9 mouse cellular contexts compared by ENCODE assay signal in the genomic region with DNA sequence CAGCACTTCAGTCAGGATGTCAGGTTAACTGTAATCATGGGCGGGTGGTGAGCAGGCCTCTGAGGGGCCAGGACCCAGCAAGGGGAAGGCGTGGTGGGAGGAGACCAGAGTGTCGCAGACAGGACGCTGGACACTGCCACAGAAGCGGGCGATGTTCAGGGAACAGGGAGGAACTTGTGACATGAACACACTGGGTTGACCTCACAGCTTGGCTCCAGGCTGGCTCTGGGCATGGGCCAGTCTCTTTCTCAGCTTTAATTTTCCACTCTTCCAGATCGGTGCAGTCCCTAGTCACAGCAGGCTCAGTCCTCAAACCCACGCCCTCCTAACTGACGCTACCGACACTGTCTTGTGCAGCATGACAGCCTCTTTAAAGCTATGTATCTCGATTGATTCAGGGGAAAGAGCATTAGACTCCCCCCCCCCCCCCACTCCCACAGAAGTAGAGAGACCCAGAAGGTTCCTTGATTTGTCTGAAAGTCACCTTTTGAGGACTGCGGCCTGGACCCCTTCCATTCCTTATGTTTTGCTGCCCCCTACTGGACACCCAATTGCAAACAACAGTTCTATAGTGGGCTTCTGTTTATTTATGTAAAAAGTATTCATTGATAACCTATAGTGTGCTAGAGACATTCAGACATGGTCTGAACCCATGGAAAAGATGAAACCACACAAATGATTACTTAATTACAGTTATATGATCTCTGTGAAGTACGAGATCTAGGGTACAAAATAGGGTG. TPM values are rescaled to one million over a fixed set of nuclear protein-coding genes. Genes with fewer than 3 reads are reported as not detected.
DNase-seq lines count a peak whose midpoint lies in the region; ATAC-seq and TF ChIP-seq lines count a peak whose summit lies in the region.
"Had no signal": no experiment of that assay in that cellular context is flagged by ENCODE, and none has a peak within 500 bp of the region (broad histone marks: within the 10 kb centered on the region; RNA-seq: fewer than 3 reads in every experiment).

No protein-coding gene starts in this region.

- no peak overlapping the region; the same call in 1 of the 2 replicates for H3K9ac ChIP-seq in CH12.LX (ENCODE audit: insufficient read depth, low read depth)
- H3K9ac ChIP-seq in kidney, postnatal 0 days (ENCODE audit: low read depth, low read length) = no peak overlapping the region

- H3K36me3 ChIP-seq in CH12.LX (replicated peaks in 1 of 2; ENCODE audit: control insufficient read depth in 1 of 2, insufficient read depth in 1 of 2, low read length in 1 of 2) = no peaks in the 10 kb centered on the region
- H3K36me3 ChIP-seq in kidney, postnatal 0 days (ENCODE audit: insufficient read depth, low read length) = no peaks in the 10 kb centered on the region

- no peak overlapping the region for H3K27ac ChIP-seq in CH12.LX (ENCODE audit: insufficient read depth, low read depth)
- H3K27ac ChIP-seq in kidney, postnatal 0 days = no peak overlapping the region

- H3K4me3 ChIP-seq in CH12.LX (replicated peaks in 1 of 3; ENCODE audit: low read depth in 2 of 3, low read length in 2 of 3, poor library complexity in 1 of 3) = no peak overlapping the region
- no peak overlapping the region for H3K4me3 ChIP-seq in kidney, postnatal 0 days (replicated peaks; ENCODE audit: low read depth, low read length)
- no peak overlapping the region for H3K4me3 ChIP-seq in lung, adult 2 months (replicated peaks; ENCODE audit: extremely low read depth, low read depth, low read length)

- TF ChIP-seq POLR2A in CH12.LX (IDR thresholded peaks at IDR 0.05; ENCODE audit: low read depth, low read length) = no peak
- no peak for TF ChIP-seq POLR2A in lung, adult 2 months (IDR thresholded peaks at IDR 0.05; ENCODE audit: borderline replicate concordance, extremely low read depth, low read depth, low read length)

- H3K79me2 ChIP-seq in CH12.LX (replicated peaks; ENCODE audit: control insufficient read depth, extremely low read depth, insufficient read depth, poor library complexity, severe bottlenecking) = no peaks in the 10 kb centered on the region

- no peak; the same call in 1 of the 2 replicates for ATAC-seq in kidney, postnatal 0 days (replicated peaks; ENCODE audit: low FRiP score, low read depth)

- peak; percentile 78 for DNase-seq in CH12.LX (ENCODE audit: extremely low read depth)
- peak; percentile 60 for DNase-seq in adrenal gland, adult 2 months
- peak; percentile 66 for DNase-seq in embryo, embryonic 11.5 days (ENCODE audit: low read depth, low spot score)
- peak; percentile 61 to 89 for DNase-seq in heart, adult 18-20 months
- DNase-seq in kidney, postnatal 0 days (ENCODE audit: low spot score) = peak; percentile 89
- DNase-seq in lung, adult 2 months = peak; percentile 50
- DNase-seq in retina, adult 2 months (ENCODE audit: low read depth, low spot score) = peak; percentile 57
- no peak for DNase-seq in ovary, postnatal 10 days (ENCODE audit: low spot score)

- peaks cover 21% of the 10 kb centered on the region for H3K27me3 ChIP-seq in CH12.LX (replicated peaks)
- no peaks in the 10 kb centered on the region for H3K27me3 ChIP-seq in kidney, postnatal 0 days (ENCODE audit: insufficient read depth, low read length)

- in situ Hi-C loops in CH12.LX (cut with MboI; ENCODE audit: low pct_ligation_motif_present, low pct_unique_long_range_greater_than_20kb, low sequenced_read_pairs) = loop anchor here (25.0 kb wide), 1 partner anchor 253 kb away; the partner anchor contains the start of genes Acss2 and Ggt7

- dilution Hi-C loops in CH12.LX (cut with MboI; ENCODE audit: extremely low pct_ligation_motif_present, extremely low pct_unique_long_range_greater_than_20kb, low sequenced_read_pairs) = no loop called here

- TF ChIP-seq RAD21 in CH12.LX (IDR thresholded peaks at IDR 0.05; ENCODE audit: low read depth, low read length) = peak; percentile 95

- TF ChIP-seq CTCF in CH12.LX (conservative IDR thresholded peaks at IDR 0.05 in 1 of 2, IDR thresholded peaks at IDR 0.05 in 1 of 2; ENCODE audit: low read depth in 2 of 2, low read length in 2 of 2) = peak in 1 of 2 experiments; percentile 93; a peak in 3 of 4 replicates
- peak; percentile 85 for TF ChIP-seq CTCF in kidney, postnatal 0 days (IDR thresholded peaks at IDR 0.05; ENCODE audit: low read depth)
- TF ChIP-seq CTCF in lung, adult 2 months (IDR thresholded peaks at IDR 0.05; ENCODE audit: insufficient read depth, low read length) = peak; percentile 27; the same call in 1 of the 2 replicates

- TF ChIP-seq EP300 in CH12.LX (IDR thresholded peaks at IDR 0.05; ENCODE audit: low read length) = no peak

- peak overlapping the region; percentile 37; the same call in 1 of the 2 replicates for H3K4me2 ChIP-seq in CH12.LX (ENCODE audit: insufficient read depth, low read depth, poor library complexity, severe bottlenecking)
- no peak overlapping the region for H3K4me2 ChIP-seq in kidney, postnatal 0 days (ENCODE audit: low read length)

- 51% methylated on average over 13 of the region's 13 CpGs for WGBS in kidney, postnatal 0 days
- 52% methylated on average over 13 of the region's 13 CpGs for WGBS in lung, adult 2 months

- H3K4me1 ChIP-seq in CH12.LX (ENCODE audit: control insufficient read depth in 1 of 2, insufficient read depth in 2 of 2) = peaks cover 3 to 13% of the 10 kb centered on the region in 2 experiments; a peak in 3 of 4 replicates
- H3K4me1 ChIP-seq in kidney, postnatal 0 days (replicated peaks; ENCODE audit: insufficient read depth, low read length) = no peaks in the 10 kb centered on the region
- H3K4me1 ChIP-seq in lung, adult 2 months (ENCODE audit: control insufficient read depth, insufficient read depth, low read length) = no peaks in the 10 kb centered on the region

- no peaks in the 10 kb centered on the region for H3K9me3 ChIP-seq in CH12.LX (replicated peaks; ENCODE audit: low read length)
- H3K9me3 ChIP-seq in kidney, postnatal 0 days (replicated peaks; ENCODE audit: low read length) = no peaks in the 10 kb centered on the region

TF ChIP-seq in CH12.LX, 34 proteins besides CTCF, POLR2A, EP300 and RAD21 (continues in another document):
- TF ChIP-seq JUND (conservative IDR thresholded peaks at IDR 0.05; ENCODE audit: low read depth, low read length) (no peak), GABPA (IDR thresholded peaks at IDR 0.05; ENCODE audit: insufficient replicate concordance, low read depth, low read length) (no peak), HCFC1 (IDR thresholded peaks at IDR 0.05; ENCODE audit: low read depth, low read length) (no peak), CHD1 (IDR thresholded peaks at IDR 0.05; ENCODE audit: low read depth, low read length) (no peak), MAZ (IDR thresholded peaks at IDR 0.05; ENCODE audit: low read depth, low read length) (no peak), USF1 (IDR thresholded peaks at IDR 0.05; ENCODE audit: low read depth, low read length) (no peak), TBP (conservative IDR thresholded peaks at IDR 0.05; ENCODE audit: low read depth, low read length) (no peak), BHLHE40 (IDR thresholded peaks at IDR 0.05; ENCODE audit: low read depth, low read length) (0 out of 2 replicates have a peak, but pooled peaks have one; percentile 24), CHD2 (IDR thresholded peaks at IDR 0.05; ENCODE audit: low read length) (no peak), UBTF (IDR thresholded peaks at IDR 0.05; ENCODE audit: low read depth, low read length) (no peak), MYC (IDR thresholded peaks at IDR 0.05; ENCODE audit: low read depth, low read length) (no peak), NELFE (IDR thresholded peaks at IDR 0.05; ENCODE audit: low read depth, low read length) (no peak), MAFK (IDR thresholded peaks at IDR 0.05; ENCODE audit: insufficient replicate concordance, low read length) (no peak)

RNA-seq across cellular contexts. Expression of gene Mmp24, which starts 10.3 kb away (rescaled TPM):
- total RNA-seq in CH12.LX (2012; rRNA removed) (0.38 and 0.42 TPM in 2 replicates), CH12.LX (2014; rRNA removed) (not detected in 2 replicates)
- 0.07 TPM in 1 of 2 replicates, not detected in the other for polyA plus RNA-seq in CH12.LX (2012; ENCODE audit: insufficient read length, low read depth)
- total RNA-seq in adrenal gland, adult 2 months (2021) = 1 to 10 TPM; 1.2 to 1.9 TPM
- polyA plus RNA-seq in adrenal gland, adult 2 months (2012; rRNA removed) = 1.4 and 2.0 TPM in 2 replicates
- not detected for total RNA-seq in heart, adult 18-20 months (2021)
- 0.03 and 0.08 TPM in 2 replicates for polyA plus RNA-seq in kidney, postnatal 0 days (2015; fragmentation: Nextera tagmentation; extraction: Ambion mirVana)
- 0.03 and 0.06 TPM in 2 replicates for polyA plus RNA-seq in lung, adult 2 months (2012; rRNA removed)

RNA-seq across cellular contexts. Expression of gene Procr, which starts 13.9 kb away (rescaled TPM):
- total RNA-seq in CH12.LX (2012; rRNA removed) (1.4 and 2.8 TPM in 2 replicates), CH12.LX (2014; rRNA removed) (not detected in 2 replicates)
- polyA plus RNA-seq in CH12.LX (2012; ENCODE audit: insufficient read length, low read depth) = 0.14 and 0.20 TPM in 2 replicates
- 10 to 100 TPM; 64.5 to 66.2 TPM for total RNA-seq in adrenal gland, adult 2 months (2021)
- polyA plus RNA-seq in adrenal gland, adult 2 months (2012; rRNA removed) = 14.8 and 19.2 TPM in 2 replicates
- total RNA-seq in heart, adult 18-20 months (2021) = 1 to 10 TPM; 2.4 to 4.8 TPM
- polyA plus RNA-seq in kidney, postnatal 0 days (2015; fragmentation: Nextera tagmentation; extraction: Ambion mirVana) = 6.9 and 7.6 TPM in 2 replicates
- polyA plus RNA-seq in lung, adult 2 months (2012; rRNA removed) = 3.2 and 4.5 TPM in 2 replicates

RNA-seq across cellular contexts. Expression of gene Gm17581, which starts 29.2 kb away (rescaled TPM):
- total RNA-seq in CH12.LX (2012; rRNA removed) (not detected in 2 replicates), CH12.LX (2014; rRNA removed) (not detected in 2 replicates)
- not detected in 2 replicates for polyA plus RNA-seq in CH12.LX (2012; ENCODE audit: insufficient read length, low read depth)
- not detected for total RNA-seq in adrenal gland, adult 2 months (2021)
- polyA plus RNA-seq in adrenal gland, adult 2 months (2012; rRNA removed) = not detected in 2 replicates
- total RNA-seq in heart, adult 18-20 months (2021) = not detected
- polyA plus RNA-seq in kidney, postnatal 0 days (2015; fragmentation: Nextera tagmentation; extraction: Ambion mirVana) = not detected in 2 replicates
- not detected in 2 replicates for polyA plus RNA-seq in lung, adult 2 months (2012; rRNA removed)
- total RNA-seq: left cerebral cortex, postnatal 14 days had no signal

RNA-seq across cellular contexts. Expression of gene Edem2, which starts 35.6 kb away (rescaled TPM):
- total RNA-seq in CH12.LX (2012; rRNA removed) = 69.3 and 71.8 TPM in 2 replicates
- total RNA-seq in CH12.LX (2014; rRNA removed) = 48.7 and 53.1 TPM in 2 replicates
- 38.5 and 42.5 TPM in 2 replicates for polyA plus RNA-seq in CH12.LX (2012; ENCODE audit: insufficient read length, low read depth)
- total RNA-seq in adrenal gland, adult 2 months (2021) = 10 to 100 TPM; 43.3 to 45.9 TPM
- polyA plus RNA-seq in adrenal gland, adult 2 months (2012; rRNA removed) = 75.3 and 82.1 TPM in 2 replicates
- 1 to 10 TPM; 5.0 to 8.2 TPM for total RNA-seq in heart, adult 18-20 months (2021)
- 36.4 and 38.1 TPM in 2 replicates for polyA plus RNA-seq in kidney, postnatal 0 days (2015; fragmentation: Nextera tagmentation; extraction: Ambion mirVana)
- polyA plus RNA-seq in lung, adult 2 months (2012; rRNA removed) = 50.3 and 61.0 TPM in 2 replicates

RNA-seq across cellular contexts. Expression of gene BC029722, which starts 54.4 kb away (rescaled TPM):
- total RNA-seq in CH12.LX (2012; rRNA removed) = 12.4 and 12.7 TPM in 2 replicates
- 22.7 and 23.8 TPM in 2 replicates for total RNA-seq in CH12.LX (2014; rRNA removed)
- polyA plus RNA-seq in CH12.LX (2012; ENCODE audit: insufficient read length, low read depth) = 31.8 and 33.8 TPM in 2 replicates
- total RNA-seq in adrenal gland, adult 2 months (2021) = 100 to 1,000 TPM; 235 to 249 TPM
- 733 and 890 TPM in 2 replicates for polyA plus RNA-seq in adrenal gland, adult 2 months (2012; rRNA removed)
- total RNA-seq in heart, adult 18-20 months (2021) = 10 to 100 TPM; 31.4 to 34.4 TPM
- polyA plus RNA-seq in kidney, postnatal 0 days (2015; fragmentation: Nextera tagmentation; extraction: Ambion mirVana) = 28.4 and 29.5 TPM in 2 replicates
- polyA plus RNA-seq in lung, adult 2 months (2012; rRNA removed) = 57.4 and 65.1 TPM in 2 replicates
